Mouse (Mus musculus) v-Abl transformed pro-B cells (cell line): ENCODE measurements around the gene Ddx59.

Experiments used
- in situ Hi-C, 2 experiments: fragments of 400-800 bp; cut with MboI; formaldehyde crosslinking; loops; one replicate each; pipeline ENCODE4 v1.15.1; 2025; ENCODE audit not compliant: unreplicated experiment in 2 of 2

Gene Ddx59

GRCm38 (mm10) chr1:136446933-136447332 is 31.9 kb downstream of the Ddx59 start:
- in situ Hi-C loops: no loop called here

- in situ Hi-C loops: no loop called here
These were observed 32.3 kb downstream of the Ddx59 start for GRCm38 (mm10) chr1:136447338-136447737.

- in situ Hi-C loops: no loop called here
These were observed 34.5 kb downstream of the Ddx59 start for GRCm38 (mm10) chr1:136449541-136449940.

GRCm38 (mm10) chr1:136450206-136450605 is 35.1 kb downstream of the Ddx59 start:
- in situ Hi-C loops: no loop called here

GRCm38 (mm10) chr1:136452421-136452820 is 37.4 kb downstream of the Ddx59 start:
- in situ Hi-C loops: no loop called here

- in situ Hi-C loops: loop anchor here (5.0 kb wide), 3 partner anchors 164 to 409 kb away; no protein-coding TSS in a partner anchor
These were observed 40.9 kb downstream of the Ddx59 start for GRCm38 (mm10) chr1:136455756-136456585.

GRCm38 (mm10) chr1:136456741-136457140 is 41.7 kb downstream of the Ddx59 start:
- in situ Hi-C loops: loop anchor here (5.0 kb wide), 3 partner anchors 164 to 409 kb away; no protein-coding TSS in a partner anchor

GRCm38 (mm10) chr1:136457403-136457802 is 42.3 kb downstream of the Ddx59 start:
- in situ Hi-C loops: loop anchor here (5.0 kb wide), 3 partner anchors 165 to 410 kb away; no protein-coding TSS in a partner anchor

- in situ Hi-C loops: loop anchor here (5.0 kb wide), 3 partner anchors 166 to 411 kb away; no protein-coding TSS in a partner anchor
These were observed 43.7 kb downstream of the Ddx59 start for GRCm38 (mm10) chr1:136458691-136459245.

GRCm38 (mm10) chr1:136462443-136462842 is 47.4 kb downstream of the Ddx59 start:
- in situ Hi-C loops: loop anchor here (5.0 to 10.0 kb wide), 3 partner anchors 345 to 415 kb away; no protein-coding TSS in a partner anchor

GRCm38 (mm10) chr1:136465168-136465567 is 50.1 kb downstream of the Ddx59 start:
- in situ Hi-C loops: loop anchor here in 1 of 2 experiments (10.0 kb wide), 1 partner anchor 350 kb away; no protein-coding TSS in a partner anchor

- in situ Hi-C loops: loop anchor here in 1 of 2 experiments (10.0 kb wide), 1 partner anchor 351 kb away; no protein-coding TSS in a partner anchor
These were observed 51.2 kb downstream of the Ddx59 start, which contains the start of gene Kif14 for GRCm38 (mm10) chr1:136466143-136466811. Gene Kif14, plus strand, starts transcription at chr1:136466343.

- in situ Hi-C loops: loop anchor here in 1 of 2 experiments (10.0 kb wide), 1 partner anchor 355 kb away; no protein-coding TSS in a partner anchor
These were observed 54.3 kb downstream of the Ddx59 start for GRCm38 (mm10) chr1:136469408-136469807.

- in situ Hi-C loops: no loop called here
These were observed 55.4 kb downstream of the Ddx59 start for GRCm38 (mm10) chr1:136470471-136470870.
